Mouse (Mus musculus) kidney, adult 2 months (tissue): ENCODE results near the gene Dhrs7c. TPM values are rescaled to one million over a fixed set of nuclear protein-coding genes. Genes with fewer than 3 reads are reported as not detected.
A peak's percentile ranks its signal among the peaks of the same experiment; 100 is the strongest.

Experiments used
- DNase-seq: peaks from one replicate; pipeline ENCODE4 v3.0.0; 2021
- H3K27ac ChIP-seq: fragments of 200-500 bp; 2 replicates; pipeline ENCODE4 v1.5.1; 2012; ENCODE audit warnings: low read depth, low read length, control low read depth, inconsistent platforms; ENCODE audit not compliant: insufficient read depth
- H3K27me3 ChIP-seq: fragments of 200-500 bp; replicated peaks from 2 replicates; pipeline ENCODE4 v1.6.1; 2012; ENCODE audit warnings: mild to moderate bottlenecking, moderate library complexity, low read length, inconsistent platforms; ENCODE audit not compliant: control insufficient read depth, insufficient read depth
- H3K36me3 ChIP-seq: fragments of 200-500 bp; 2 replicates; pipeline ENCODE4 v1.6.1; 2012; ENCODE audit warnings: mild to moderate bottlenecking, moderate library complexity, low read length, inconsistent platforms; ENCODE audit not compliant: control insufficient read depth, insufficient read depth
- H3K4me1 ChIP-seq: fragments of 200-500 bp; 2 replicates; pipeline ENCODE4 v1.6.1; 2011; ENCODE audit warnings: low read length; ENCODE audit not compliant: control insufficient read depth, insufficient read depth
- H3K4me3 ChIP-seq: fragments of 200-500 bp; 2 replicates; pipeline ENCODE4 v1.5.1; 2011; ENCODE audit warnings: mild to moderate bottlenecking, low read depth, low read length, control low read depth; ENCODE audit not compliant: insufficient read depth
- CTCF ChIP-seq: fragments of 200-500 bp; conservative IDR thresholded peaks from 2 replicates; pipeline ENCODE4 v1.5.1; 2011; ENCODE audit warnings: low read depth, mild to moderate bottlenecking, control low read depth, low read length, moderate library complexity, mixed read lengths; ENCODE audit not compliant: insufficient read depth, insufficient read length
- POLR2A ChIP-seq: fragments of 200-500 bp; IDR thresholded peaks from one replicate; pipeline ENCODE4 v1.6.1; 2011; ENCODE audit warnings: low read depth, low read length, control low read depth
- WGBS: fragments of 180-500 bp; shearing (Covaris S2); methylation state at CpG from one replicate; pipeline ENCODE4 v1.1.7; 2018; 5-methylcytosine and 5-hydroxymethylcytosine counted together
- polyA plus RNA-seq: library from polyadenylated mRNA; depleted of rRNA; stranded (reverse); fragments of >200 nt; gene quantifications from 2 replicates; pipeline ENCODE4 v1.2.3, GENCODE M21; 2012; rRNA removed

Gene Dhrs7c
- 1.6 TPM in 1 of 2 replicates, not detected in the other for polyA plus RNA-seq

DNA sequence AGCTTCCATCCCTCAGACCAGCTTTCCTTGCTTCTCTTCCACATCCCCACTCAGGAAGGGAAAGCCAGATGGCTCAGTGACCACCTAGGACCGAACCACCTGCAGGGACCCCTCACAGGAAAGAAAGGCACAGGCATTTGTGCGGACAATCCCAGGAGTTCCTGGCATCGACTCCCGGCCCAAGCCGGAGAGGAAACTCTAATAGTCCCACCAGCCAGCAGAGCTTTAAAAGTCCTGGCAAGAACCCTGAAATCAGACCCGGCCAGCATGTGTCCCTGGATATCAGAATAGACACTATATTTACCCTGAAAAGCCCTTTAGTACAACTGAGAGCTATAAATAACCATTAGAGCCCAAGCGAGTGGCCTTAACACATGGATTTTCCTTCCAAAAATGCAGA is at the start of gene Dhrs7c:
Gene Dhrs7c, plus strand, starts transcription at position 257 of the 400 bp plus-strand sequence.
- H3K36me3 ChIP-seq: no peaks in the 10 kb centered on the region
- no peaks in the 10 kb centered on the region for H3K4me1 ChIP-seq
- DNase-seq: no peak
- H3K27me3 ChIP-seq: no peaks in the 10 kb centered on the region
- 71% methylated on average over 7 of the region's 7 CpGs for WGBS
- TF ChIP-seq POLR2A (no peak), CTCF (no peak)
- H3K27ac ChIP-seq: no peak within 1 kb of the TSS
- H3K4me3 ChIP-seq: no peak within 1 kb of the TSS

DNA sequence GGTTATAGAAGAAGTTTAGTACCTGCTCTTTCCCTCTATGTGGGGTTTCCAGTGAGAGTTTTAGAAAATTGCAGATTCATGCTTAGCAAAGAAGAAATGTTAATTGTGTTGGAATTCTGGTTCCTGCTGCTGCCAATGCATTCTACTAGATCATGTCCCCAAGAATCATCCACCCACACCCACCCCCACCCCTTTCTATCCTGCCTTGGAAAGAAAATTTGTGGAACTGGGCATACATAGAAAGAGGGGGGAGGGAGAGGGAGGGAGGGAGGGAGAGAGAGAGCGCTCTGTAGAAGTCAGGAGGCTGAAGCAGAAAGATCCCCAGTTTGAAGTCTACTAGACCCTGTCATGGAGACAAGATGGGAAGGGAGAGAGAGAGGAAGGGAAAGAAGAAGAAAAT is 41.7 kb upstream of the Dhrs7c start:
- TF ChIP-seq CTCF (no peak), POLR2A (no peak)
- 94% methylated on average over 1 of the region's 1 CpGs for WGBS
- H3K4me1 ChIP-seq: no peaks in the 10 kb centered on the region

DNA sequence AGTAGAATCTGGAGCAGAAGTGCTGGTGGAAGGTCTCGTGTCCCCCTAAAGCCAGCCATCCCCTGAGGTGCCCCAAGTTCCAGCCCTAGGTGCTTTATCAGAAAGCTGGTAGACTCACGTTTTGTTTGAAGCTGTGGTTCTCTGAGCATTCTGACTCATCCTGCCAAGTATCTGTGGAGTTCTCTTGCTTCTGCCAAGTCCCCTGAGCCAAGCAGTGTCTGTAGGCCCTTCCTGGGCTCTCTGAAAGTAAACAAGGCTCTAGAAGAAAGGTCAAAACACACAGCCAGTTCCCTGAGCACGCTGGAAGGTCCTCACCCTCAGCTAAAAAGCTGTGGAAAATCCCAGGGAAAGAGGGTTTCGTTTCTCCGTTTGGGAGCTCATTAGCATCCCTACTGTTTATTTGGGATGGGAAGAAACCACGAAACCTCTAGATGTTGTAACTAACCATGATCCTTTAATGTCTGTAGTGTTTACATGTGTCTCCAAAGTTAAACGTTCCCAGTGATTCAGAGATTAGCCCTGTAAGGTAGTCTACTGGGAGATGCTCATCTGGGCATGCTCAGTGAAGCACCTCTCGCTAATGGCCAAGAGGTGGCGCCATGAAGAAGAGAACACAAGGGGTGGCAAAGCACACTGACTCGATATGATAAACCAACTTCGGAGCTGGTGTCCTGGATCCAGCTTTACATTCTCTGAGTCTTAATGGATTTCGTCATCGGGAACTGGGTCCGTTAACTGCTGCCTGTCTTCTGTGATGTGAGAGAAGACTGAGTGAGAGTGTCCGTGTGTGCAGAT is 40.4 kb upstream of the Dhrs7c start:
- Histone ChIP-seq H3K27ac (no peak overlapping the region), H3K4me1 (no peaks in the 10 kb centered on the region), H3K36me3 (no peaks in the 10 kb centered on the region), H3K27me3 (no peaks in the 10 kb centered on the region), H3K4me3 (no peak overlapping the region)
- TF ChIP-seq POLR2A (no peak), CTCF (0 out of 2 replicates have a peak, but pooled peaks have one; percentile 14)
- 73% methylated on average over 15 of the region's 15 CpGs for WGBS
- no peak for DNase-seq

More for the DNA sequence above, 41.7 kb upstream of the Dhrs7c start:
- DNase-seq: no peak
- Histone ChIP-seq H3K27me3 (no peaks in the 10 kb centered on the region), H3K4me3 (no peak overlapping the region), H3K27ac (no peak overlapping the region), H3K36me3 (no peaks in the 10 kb centered on the region)

DNA sequence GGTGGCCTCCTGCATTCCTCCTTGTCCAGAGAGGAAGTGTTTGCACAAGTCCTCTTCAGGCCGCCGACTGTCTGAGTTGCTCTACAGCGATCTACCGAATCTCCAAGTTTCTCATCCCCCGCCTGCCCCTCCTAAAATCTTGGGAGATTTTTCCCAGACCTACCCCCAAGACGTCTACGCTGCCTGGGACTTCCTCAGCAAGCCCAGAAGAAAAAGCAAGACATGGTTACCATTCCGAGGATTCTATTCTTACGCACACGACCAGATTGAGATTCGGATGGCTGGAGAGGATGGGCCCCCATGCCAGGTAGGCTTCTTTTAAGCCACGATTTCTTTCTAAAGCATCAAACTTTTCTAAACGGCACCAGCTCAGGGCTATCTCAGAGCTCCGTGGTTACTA is 26.9 kb upstream of the Dhrs7c start, which contains the start of gene Glp2r:
Gene Glp2r, minus strand, starts transcription at position 101 of the 400 bp plus-strand sequence.
- TF ChIP-seq POLR2A (no peak), CTCF (no peak)
- Histone ChIP-seq H3K27me3 (no peaks in the 10 kb centered on the region), H3K36me3 (no peaks in the 10 kb centered on the region), H3K4me3 (no peak within 1 kb of the TSS), H3K4me1 (no peaks in the 10 kb centered on the region), H3K27ac (no peak within 1 kb of the TSS)
- WGBS: 79% methylated on average over 14 of the region's 14 CpGs
- no peak for DNase-seq

DNA sequence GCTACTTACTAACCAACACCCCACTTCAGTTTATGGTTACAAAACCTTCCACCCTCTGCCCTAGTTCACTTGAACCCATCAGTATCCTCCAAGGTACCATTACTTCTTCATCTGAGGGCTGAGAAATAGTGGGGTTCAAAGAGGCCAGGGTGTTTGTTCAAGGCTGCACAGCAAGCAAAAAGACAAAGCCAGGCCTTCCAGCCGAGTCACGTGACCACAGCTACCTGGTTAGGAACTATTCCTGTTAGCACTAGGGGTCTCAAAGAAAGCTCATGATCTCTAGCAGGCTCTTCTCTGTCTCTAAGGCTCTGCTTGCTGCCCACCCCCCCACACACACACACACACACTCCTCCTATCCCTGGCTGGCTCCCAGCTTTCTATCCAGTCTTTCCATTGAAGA is 26.3 kb upstream of the Dhrs7c start:
- H3K4me1 ChIP-seq: no peaks in the 10 kb centered on the region
- TF ChIP-seq POLR2A: no peak

DNA sequence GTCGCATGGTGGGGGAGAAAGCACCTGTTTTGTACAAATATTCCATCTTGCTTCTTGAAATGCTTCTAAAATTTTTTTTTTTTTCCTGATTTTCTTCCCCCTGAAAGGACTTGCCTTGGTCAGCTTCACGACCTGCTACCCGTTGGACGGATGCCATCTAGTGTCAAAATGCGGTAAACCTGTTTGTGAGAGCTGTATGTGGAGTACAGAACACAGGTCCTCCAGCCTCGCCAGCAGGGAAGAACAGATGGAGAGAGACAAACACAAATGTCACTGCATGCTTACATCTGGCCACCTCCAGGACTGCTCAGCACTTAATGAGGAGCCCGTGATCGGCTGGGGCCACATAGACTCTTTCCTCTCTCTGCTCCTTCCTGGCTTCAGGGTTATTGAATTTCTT is 25.4 kb upstream of the Dhrs7c start:
- WGBS: 15% methylated on average over 8 of the region's 8 CpGs
- no peak for TF ChIP-seq POLR2A
- no peak; the same call in 1 of the 2 replicates for TF ChIP-seq CTCF
- DNase-seq: peak; percentile 39

More for the DNA sequence above, 26.3 kb upstream of the Dhrs7c start:
- 94% methylated on average over 2 of the region's 2 CpGs for WGBS
- Histone ChIP-seq H3K27ac (no peak overlapping the region), H3K36me3 (no peaks in the 10 kb centered on the region), H3K4me3 (no peak overlapping the region), H3K27me3 (no peaks in the 10 kb centered on the region)
- no peak for DNase-seq

DNA sequence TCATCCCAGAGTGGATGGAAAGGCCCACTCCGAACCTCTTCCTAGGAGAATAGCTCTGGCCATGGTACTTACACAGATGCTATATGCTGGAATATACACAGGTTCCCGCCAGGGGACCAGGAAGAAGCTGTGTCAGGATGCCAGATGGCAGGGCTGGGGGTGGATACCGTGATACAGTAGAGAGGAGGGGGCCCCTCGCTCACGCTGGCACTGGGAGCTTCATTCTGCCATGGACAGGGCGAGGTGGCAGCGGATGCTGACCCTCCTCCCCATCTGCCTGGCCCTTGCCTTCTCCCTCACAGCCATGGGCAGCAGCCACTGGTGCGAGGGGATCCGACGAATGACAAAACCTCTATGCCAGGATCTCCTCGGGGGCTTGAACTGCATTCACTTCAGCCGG is 23.6 kb upstream of the Dhrs7c start, which contains the start of gene Gsg1l2:
Gene Gsg1l2, plus strand, starts transcription at position 230 of the 400 bp plus-strand sequence.
- 80% methylated on average over 12 of the region's 12 CpGs for WGBS
- Histone ChIP-seq H3K27ac (no peak within 1 kb of the TSS), H3K4me3 (no peak within 1 kb of the TSS), H3K27me3 (no peaks in the 10 kb centered on the region), H3K4me1 (no peaks in the 10 kb centered on the region), H3K36me3 (no peaks in the 10 kb centered on the region)
- DNase-seq: no peak
- no peak for TF ChIP-seq CTCF
- TF ChIP-seq POLR2A: no peak

More for the DNA sequence above, 25.4 kb upstream of the Dhrs7c start:
- Histone ChIP-seq H3K4me3 (no peak overlapping the region), H3K27me3 (no peaks in the 10 kb centered on the region), H3K27ac (no peak overlapping the region), H3K36me3 (no peaks in the 10 kb centered on the region), H3K4me1 (no peaks in the 10 kb centered on the region)
